Mouse (Mus musculus): ENCODE measurements around the gene Kcnh1. TPM values are rescaled to one million over a fixed set of nuclear protein-coding genes. Genes with fewer than 3 reads are reported as not detected.

Kcnh1 gene
- polyA plus RNA-seq, 1 experiment: 0.14 TPM

DNA sequence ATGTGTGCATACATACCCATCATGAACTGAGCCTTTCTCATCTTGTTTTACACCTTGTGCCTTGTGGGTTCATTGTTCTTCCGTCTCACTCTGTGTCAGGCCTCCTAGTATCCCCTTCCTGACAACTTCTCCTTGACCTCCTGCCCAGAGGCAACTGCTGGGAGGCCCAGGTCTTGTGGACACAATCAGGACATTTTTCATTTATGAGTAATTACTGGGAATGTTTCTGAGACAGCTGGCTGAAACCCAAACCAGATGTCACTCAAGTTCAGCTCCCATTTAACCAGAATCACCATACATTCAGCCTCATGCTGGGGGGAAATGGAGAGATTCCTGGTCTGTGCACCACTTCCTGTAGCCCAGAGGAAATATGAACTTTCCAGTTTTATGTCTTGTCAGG is 263.9 kb downstream of the Kcnh1 start:
- no peak overlapping the region for H3K4me3 ChIP-seq (ENCODE audit: low read depth, low read length)
- H3K27me3 ChIP-seq (ENCODE audit: control insufficient read depth, insufficient read depth, low read length): no peaks in the 10 kb centered on the region
- WGBS: 70% methylated on average over 1 of the region's 1 CpGs
- H3K27ac ChIP-seq (ENCODE audit: insufficient read depth, low read depth, low read length): no peak overlapping the region
- TF ChIP-seq CTCF (IDR thresholded peaks at IDR 0.05; ENCODE audit: extremely low read depth, insufficient read length, insufficient replicate concordance, low read depth, low read length) (no peak), POLR2A (IDR thresholded peaks at IDR 0.05; ENCODE audit: low read depth, low read length) (no peak)
- H3K36me3 ChIP-seq (ENCODE audit: control insufficient read depth, insufficient read depth, low read length): no peaks in the 10 kb centered on the region
- H3K4me1 ChIP-seq (ENCODE audit: control insufficient read depth, insufficient read depth, insufficient read length, low read length): no peaks in the 10 kb centered on the region

GRCm38 (mm10) chr1:192454981-192455380 is 264.4 kb downstream of the Kcnh1 start:
- Histone ChIP-seq H3K4me3 (ENCODE audit: low read depth, low read length) (no peak overlapping the region), H3K4me1 (ENCODE audit: control insufficient read depth, insufficient read depth, insufficient read length, low read length) (no peaks in the 10 kb centered on the region), H3K27ac (ENCODE audit: insufficient read depth, low read depth, low read length) (no peak overlapping the region), H3K27me3 (ENCODE audit: control insufficient read depth, insufficient read depth, low read length) (no peaks in the 10 kb centered on the region), H3K36me3 (ENCODE audit: control insufficient read depth, insufficient read depth, low read length) (no peaks in the 10 kb centered on the region)
- no peak for TF ChIP-seq POLR2A (IDR thresholded peaks at IDR 0.05; ENCODE audit: low read depth, low read length)
- TF ChIP-seq CTCF (IDR thresholded peaks at IDR 0.05; ENCODE audit: extremely low read depth, insufficient read length, insufficient replicate concordance, low read depth, low read length): no peak
- WGBS: 73% methylated on average over 4 of the region's 4 CpGs

- WGBS: 13% methylated on average over 3 of the region's 3 CpGs
- no peaks in the 10 kb centered on the region for H3K36me3 ChIP-seq (ENCODE audit: control insufficient read depth, insufficient read depth, low read length)
- no peaks in the 10 kb centered on the region for H3K27me3 ChIP-seq (ENCODE audit: control insufficient read depth, insufficient read depth, low read length)
- H3K4me1 ChIP-seq (ENCODE audit: control insufficient read depth, insufficient read depth, insufficient read length, low read length): no peaks in the 10 kb centered on the region
- TF ChIP-seq CTCF (IDR thresholded peaks at IDR 0.05; ENCODE audit: extremely low read depth, insufficient read length, insufficient replicate concordance, low read depth, low read length) (no peak), POLR2A (IDR thresholded peaks at IDR 0.05; ENCODE audit: low read depth, low read length) (no peak)
- peak overlapping the region; percentile 23; the same call in 1 of the 2 replicates for H3K27ac ChIP-seq (ENCODE audit: insufficient read depth, low read depth, low read length)
- H3K4me3 ChIP-seq (ENCODE audit: low read depth, low read length): no peak overlapping the region
Observed at GRCm38 (mm10) chr1:192457037-192457436, 266.5 kb downstream of the Kcnh1 start.

- no peaks in the 10 kb centered on the region for H3K27me3 ChIP-seq (ENCODE audit: control insufficient read depth, insufficient read depth, low read length)
- no peak overlapping the region for H3K4me3 ChIP-seq (ENCODE audit: low read depth, low read length)
- H3K4me1 ChIP-seq (ENCODE audit: control insufficient read depth, insufficient read depth, insufficient read length, low read length): no peaks in the 10 kb centered on the region
- H3K36me3 ChIP-seq (ENCODE audit: control insufficient read depth, insufficient read depth, low read length): no peaks in the 10 kb centered on the region
- 33% methylated on average over 6 of the region's 6 CpGs for WGBS
- H3K27ac ChIP-seq (ENCODE audit: insufficient read depth, low read depth, low read length): peak overlapping the region; percentile 23; the same call in 1 of the 2 replicates
- TF ChIP-seq CTCF (IDR thresholded peaks at IDR 0.05; ENCODE audit: extremely low read depth, insufficient read length, insufficient replicate concordance, low read depth, low read length) (no peak), POLR2A (IDR thresholded peaks at IDR 0.05; ENCODE audit: low read depth, low read length) (no peak)
Observed at GRCm38 (mm10) chr1:192457526-192458206, 267.1 kb downstream of the Kcnh1 start.

GRCm38 (mm10) chr1:192463732-192464131 is 273.2 kb downstream of the Kcnh1 start:
- Histone ChIP-seq H3K36me3 (ENCODE audit: control insufficient read depth, insufficient read depth, low read length) (no peaks in the 10 kb centered on the region), H3K4me3 (ENCODE audit: low read depth, low read length) (no peak overlapping the region), H3K27me3 (ENCODE audit: control insufficient read depth, insufficient read depth, low read length) (no peaks in the 10 kb centered on the region), H3K4me1 (ENCODE audit: control insufficient read depth, insufficient read depth, insufficient read length, low read length) (no peaks in the 10 kb centered on the region), H3K27ac (ENCODE audit: insufficient read depth, low read depth, low read length) (no peak overlapping the region)
- 60% methylated on average over 4 of the region's 4 CpGs for WGBS
- TF ChIP-seq CTCF (IDR thresholded peaks at IDR 0.05; ENCODE audit: extremely low read depth, insufficient read length, insufficient replicate concordance, low read depth, low read length) (no peak), POLR2A (IDR thresholded peaks at IDR 0.05; ENCODE audit: low read depth, low read length) (no peak)

GRCm38 (mm10) chr1:192472366-192472765 is 281.8 kb downstream of the Kcnh1 start:
- WGBS: 52% methylated on average over 4 of the region's 4 CpGs

DNA sequence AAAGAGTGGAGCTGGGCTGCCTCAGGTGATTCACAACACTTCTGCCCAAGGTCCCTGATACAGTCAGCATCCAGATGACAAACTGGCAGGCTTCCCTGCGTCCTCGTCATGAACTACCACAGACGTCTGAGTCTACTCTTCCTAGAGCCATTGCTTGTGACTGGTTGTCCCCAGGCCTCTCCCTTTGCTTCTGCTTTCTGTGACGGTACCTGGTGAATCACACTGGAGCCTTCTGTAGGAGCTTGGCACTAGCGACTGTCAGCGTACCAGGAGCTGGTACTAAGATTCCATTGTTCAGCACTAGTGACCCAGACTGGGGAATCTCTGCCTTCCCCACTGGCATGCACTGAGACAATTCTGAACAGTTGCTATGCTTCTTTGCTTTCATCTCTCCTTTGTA is 282.6 kb downstream of the Kcnh1 start:
- Histone ChIP-seq H3K27ac (ENCODE audit: insufficient read depth, low read depth, low read length) (no peak overlapping the region), H3K36me3 (ENCODE audit: control insufficient read depth, insufficient read depth, low read length) (no peaks in the 10 kb centered on the region), H3K27me3 (ENCODE audit: control insufficient read depth, insufficient read depth, low read length) (no peaks in the 10 kb centered on the region), H3K4me3 (ENCODE audit: low read depth, low read length) (no peak overlapping the region), H3K4me1 (ENCODE audit: control insufficient read depth, insufficient read depth, insufficient read length, low read length) (no peaks in the 10 kb centered on the region)
- no peak for TF ChIP-seq CTCF (IDR thresholded peaks at IDR 0.05; ENCODE audit: extremely low read depth, insufficient read length, insufficient replicate concordance, low read depth, low read length)
- no peak for TF ChIP-seq POLR2A (IDR thresholded peaks at IDR 0.05; ENCODE audit: low read depth, low read length)
- WGBS: 88% methylated on average over 6 of the region's 6 CpGs

More at GRCm38 (mm10) chr1:192472366-192472765, 281.8 kb downstream of the Kcnh1 start:
- no peaks in the 10 kb centered on the region for H3K27me3 ChIP-seq (ENCODE audit: control insufficient read depth, insufficient read depth, low read length)
- no peaks in the 10 kb centered on the region for H3K36me3 ChIP-seq (ENCODE audit: control insufficient read depth, insufficient read depth, low read length)
- no peak overlapping the region for H3K27ac ChIP-seq (ENCODE audit: insufficient read depth, low read depth, low read length)
- H3K4me3 ChIP-seq (ENCODE audit: low read depth, low read length): no peak overlapping the region
- TF ChIP-seq CTCF (IDR thresholded peaks at IDR 0.05; ENCODE audit: extremely low read depth, insufficient read length, insufficient replicate concordance, low read depth, low read length) (no peak), POLR2A (IDR thresholded peaks at IDR 0.05; ENCODE audit: low read depth, low read length) (no peak)
- no peaks in the 10 kb centered on the region for H3K4me1 ChIP-seq (ENCODE audit: control insufficient read depth, insufficient read depth, insufficient read length, low read length)

Measured in small intestine, adult 2 months (tissue).